Mouse (Mus musculus): ENCODE measurements around the gene Tmem135. TPM values are rescaled to one million over a fixed set of nuclear protein-coding genes. Genes with fewer than 3 reads are reported as not detected.

Gene Tmem135
- total and polyA plus RNA-seq, 3 experiments, result 18.0 to 31.0 (median 30.0) TPM

GRCm38 (mm10) chr7:89253317-89253716 lies 150.7 kb downstream of the Tmem135 start:
- Histone ChIP-seq H3K4me3 (replicated peaks in 1 of 3; ENCODE audit: low read depth in 2 of 3, low read length in 2 of 3, poor library complexity in 1 of 3) (no peak overlapping the region), H3K79me2 (replicated peaks; ENCODE audit: control insufficient read depth, extremely low read depth, insufficient read depth, poor library complexity, severe bottlenecking) (peaks cover 3% of the 10 kb centered on the region; the same call in 1 of the 2 replicates), H3K27me3 (replicated peaks) (no peaks in the 10 kb centered on the region), H3K4me2 (ENCODE audit: insufficient read depth, low read depth, poor library complexity, severe bottlenecking) (peak overlapping the region; percentile 13; the same call in 1 of the 2 replicates), H3K27ac (ENCODE audit: insufficient read depth, low read depth) (no peak overlapping the region), H3K36me3 (replicated peaks in 1 of 2; ENCODE audit: control insufficient read depth in 1 of 2, insufficient read depth in 1 of 2, low read length in 1 of 2) (peaks cover 0 to 3% of the 10 kb centered on the region in 2 experiments), H3K4me1 (ENCODE audit: control insufficient read depth in 1 of 2, insufficient read depth in 2 of 2) (peaks cover 5 to 45% of the 10 kb centered on the region in 2 experiments), H3K9me3 (replicated peaks; ENCODE audit: low read length) (no peaks in the 10 kb centered on the region), H3K9ac (ENCODE audit: insufficient read depth, low read depth) (no peak overlapping the region)
- no peak for TF ChIP-seq SMC3 (IDR thresholded peaks at IDR 0.05; ENCODE audit: low read depth, low read length)
- no peak for TF ChIP-seq MYC (IDR thresholded peaks at IDR 0.05; ENCODE audit: low read depth, low read length)
- no peak for TF ChIP-seq E2F4 (IDR thresholded peaks at IDR 0.05; ENCODE audit: insufficient replicate concordance, low read depth, low read length)
- no peak for TF ChIP-seq MEF2A (IDR thresholded peaks at IDR 0.05; ENCODE audit: borderline replicate concordance, low read depth, low read length)
- TF ChIP-seq ZMIZ1 (IDR thresholded peaks at IDR 0.05; ENCODE audit: low read depth, low read length), result no peak
- TF ChIP-seq KAT2A (IDR thresholded peaks at IDR 0.05; ENCODE audit: insufficient replicate concordance, low read length), result no peak
- TF ChIP-seq RCOR1 (conservative IDR thresholded peaks at IDR 0.05; ENCODE audit: low read depth, low read length), result no peak
- TF ChIP-seq JUN (IDR thresholded peaks at IDR 0.05; ENCODE audit: insufficient read depth, low read depth, low read length), result no peak
- no peak for TF ChIP-seq CHD2 (IDR thresholded peaks at IDR 0.05; ENCODE audit: low read length)
- TF ChIP-seq TBP (conservative IDR thresholded peaks at IDR 0.05; ENCODE audit: low read depth, low read length), result no peak
- TF ChIP-seq CHD1 (IDR thresholded peaks at IDR 0.05; ENCODE audit: low read depth, low read length), result no peak
- in situ Hi-C loops (cut with MboI; ENCODE audit: low pct_ligation_motif_present, low pct_unique_long_range_greater_than_20kb, low sequenced_read_pairs), result no loop called here
- dilution Hi-C loops (cut with MboI; ENCODE audit: extremely low pct_ligation_motif_present, extremely low pct_unique_long_range_greater_than_20kb, low sequenced_read_pairs), result no loop called here
- no peak for DNase-seq (ENCODE audit: extremely low read depth)

- Histone ChIP-seq H3K36me3 (replicated peaks in 1 of 2; ENCODE audit: control insufficient read depth in 1 of 2, insufficient read depth in 1 of 2, low read length in 1 of 2) (peaks cover 0 to 9% of the 10 kb centered on the region in 2 experiments), H3K4me3 (replicated peaks in 1 of 3; ENCODE audit: low read depth in 2 of 3, low read length in 2 of 3, poor library complexity in 1 of 3) (no peak overlapping the region), H3K9me3 (replicated peaks; ENCODE audit: low read length) (peaks cover 1% of the 10 kb centered on the region), H3K79me2 (replicated peaks; ENCODE audit: control insufficient read depth, extremely low read depth, insufficient read depth, poor library complexity, severe bottlenecking) (peaks cover 3% of the 10 kb centered on the region; the same call in 1 of the 2 replicates), H3K9ac (ENCODE audit: insufficient read depth, low read depth) (no peak overlapping the region), H3K27me3 (replicated peaks) (no peaks in the 10 kb centered on the region), H3K27ac (ENCODE audit: insufficient read depth, low read depth) (no peak overlapping the region), H3K4me1 (ENCODE audit: control insufficient read depth in 1 of 2, insufficient read depth in 2 of 2) (peaks cover 5 to 45% of the 10 kb centered on the region in 2 experiments), H3K4me2 (ENCODE audit: insufficient read depth, low read depth, poor library complexity, severe bottlenecking) (no peak overlapping the region)
- dilution Hi-C loops (cut with MboI; ENCODE audit: extremely low pct_ligation_motif_present, extremely low pct_unique_long_range_greater_than_20kb, low sequenced_read_pairs), result no loop called here
- TF ChIP-seq E2F4 (IDR thresholded peaks at IDR 0.05; ENCODE audit: insufficient replicate concordance, low read depth, low read length) (no peak), EP300 (IDR thresholded peaks at IDR 0.05; ENCODE audit: low read length) (no peak), MYC (IDR thresholded peaks at IDR 0.05; ENCODE audit: low read depth, low read length) (no peak), CHD2 (IDR thresholded peaks at IDR 0.05; ENCODE audit: low read length) (no peak), POLR2AphosphoS2 (IDR thresholded peaks at IDR 0.05; ENCODE audit: low read depth, low read length) (no peak), JUND (conservative IDR thresholded peaks at IDR 0.05; ENCODE audit: low read depth, low read length) (no peak), SMC3 (IDR thresholded peaks at IDR 0.05; ENCODE audit: low read depth, low read length) (no peak), RCOR1 (conservative IDR thresholded peaks at IDR 0.05; ENCODE audit: low read depth, low read length) (no peak), GABPA (IDR thresholded peaks at IDR 0.05; ENCODE audit: insufficient replicate concordance, low read depth, low read length) (no peak), MEF2A (IDR thresholded peaks at IDR 0.05; ENCODE audit: borderline replicate concordance, low read depth, low read length) (no peak), USF1 (IDR thresholded peaks at IDR 0.05; ENCODE audit: low read depth, low read length) (no peak), ZMIZ1 (IDR thresholded peaks at IDR 0.05; ENCODE audit: low read depth, low read length) (no peak), MXI1 (IDR thresholded peaks at IDR 0.05; ENCODE audit: low read depth, low read length) (no peak), ZC3H11A (IDR thresholded peaks at IDR 0.05; ENCODE audit: low read depth, low read length) (no peak), USF2 (conservative IDR thresholded peaks at IDR 0.05; ENCODE audit: low read depth, low read length) (no peak), BHLHE40 (IDR thresholded peaks at IDR 0.05; ENCODE audit: low read depth, low read length) (no peak), ZNF384 (IDR thresholded peaks at IDR 0.05; ENCODE audit: low read depth, low read length) (no peak), KAT2A (IDR thresholded peaks at IDR 0.05; ENCODE audit: insufficient replicate concordance, low read length) (no peak)
- in situ Hi-C loops (cut with MboI; ENCODE audit: low pct_ligation_motif_present, low pct_unique_long_range_greater_than_20kb, low sequenced_read_pairs), result no loop called here
- DNase-seq (ENCODE audit: extremely low read depth), result no peak
These were observed 152.1 kb downstream of the Tmem135 start for GRCm38 (mm10) chr7:89251880-89252453.

All from CH12.LX (cell line).